Mouse (Mus musculus) gastrocnemius, postnatal 36 days (tissue): ENCODE measurements around the gene B230104I21Rik. TPM values are rescaled to one million over a fixed set of nuclear protein-coding genes. Genes with fewer than 3 reads are reported as not detected.

Experiments used
- DNase-seq, 2 experiments: peaks; one replicate each; pipeline ENCODE4 v3.0.0; 2022
- intact Hi-C: fragments of 180-260 bp; cut with DNase I; formaldehyde crosslinking; loops from one replicate; pipeline ENCODE4 v1.15.1; 2025
- total RNA-seq, 2 experiments: library from RNA; stranded (reverse); gene quantifications; 2 replicates each; pipeline ENCODE4 v1.2.3; 2021

Gene B230104I21Rik
- total RNA-seq, 2 experiments from 2014 or later: not detected

DNA sequence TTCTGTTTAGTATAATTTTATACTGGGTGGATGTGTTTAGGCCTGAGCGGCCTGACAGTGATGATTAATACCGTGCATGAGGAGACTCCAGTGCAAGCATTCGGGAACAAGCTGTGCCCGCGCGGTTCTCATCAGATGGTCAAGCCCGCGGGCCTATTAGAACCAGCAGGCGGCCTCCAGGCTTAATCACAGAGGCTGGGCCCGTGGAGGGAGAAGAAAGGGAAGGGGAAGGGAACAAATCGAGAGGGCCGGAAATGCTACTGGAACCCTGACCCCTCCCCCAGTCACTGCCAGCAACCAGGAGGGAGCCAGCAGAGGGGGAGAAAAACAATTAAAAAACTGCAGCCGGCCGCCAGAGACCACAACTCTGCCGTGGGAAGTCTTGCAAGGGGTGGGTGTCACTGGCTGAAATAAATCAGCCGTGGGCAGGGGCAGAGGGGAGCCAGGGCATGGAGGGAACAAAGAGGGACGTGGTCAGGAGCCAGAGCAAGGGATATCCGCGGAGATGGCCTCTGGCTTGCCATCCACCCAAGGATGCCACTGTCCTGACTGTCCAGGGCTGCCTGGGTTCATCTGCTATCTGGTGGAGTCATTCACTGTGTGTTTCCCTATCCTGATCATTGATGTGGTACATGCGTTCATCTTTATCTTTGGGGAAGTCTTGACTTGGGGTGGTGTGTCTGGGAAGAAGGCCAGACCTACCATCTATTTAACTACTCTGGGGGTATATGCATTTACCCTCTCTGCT is 54.6 kb downstream of the B230104I21Rik start:
- DNase-seq: no peak
- intact Hi-C loops: no loop called here

DNA sequence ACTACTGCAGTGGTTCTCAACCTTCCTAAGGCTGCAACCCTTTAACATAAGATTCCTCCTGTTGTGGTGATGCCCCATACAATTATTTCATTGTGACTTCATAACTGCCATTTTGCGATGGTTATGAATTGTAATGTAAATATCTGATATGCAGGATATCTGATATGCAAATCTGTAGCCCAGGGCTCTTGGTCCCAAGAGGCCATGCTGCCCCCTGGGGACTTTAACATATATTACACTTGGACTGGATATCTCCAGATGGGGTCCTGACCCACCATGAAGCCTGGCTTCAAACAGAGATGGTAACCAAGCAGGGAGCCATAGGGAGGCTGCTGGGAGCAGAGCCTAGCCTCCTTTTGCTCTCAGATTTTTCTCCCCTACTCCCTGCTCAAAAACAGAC is 56.7 kb downstream of the B230104I21Rik start:
- no peak for DNase-seq
- intact Hi-C loops: no loop called here

DNA sequence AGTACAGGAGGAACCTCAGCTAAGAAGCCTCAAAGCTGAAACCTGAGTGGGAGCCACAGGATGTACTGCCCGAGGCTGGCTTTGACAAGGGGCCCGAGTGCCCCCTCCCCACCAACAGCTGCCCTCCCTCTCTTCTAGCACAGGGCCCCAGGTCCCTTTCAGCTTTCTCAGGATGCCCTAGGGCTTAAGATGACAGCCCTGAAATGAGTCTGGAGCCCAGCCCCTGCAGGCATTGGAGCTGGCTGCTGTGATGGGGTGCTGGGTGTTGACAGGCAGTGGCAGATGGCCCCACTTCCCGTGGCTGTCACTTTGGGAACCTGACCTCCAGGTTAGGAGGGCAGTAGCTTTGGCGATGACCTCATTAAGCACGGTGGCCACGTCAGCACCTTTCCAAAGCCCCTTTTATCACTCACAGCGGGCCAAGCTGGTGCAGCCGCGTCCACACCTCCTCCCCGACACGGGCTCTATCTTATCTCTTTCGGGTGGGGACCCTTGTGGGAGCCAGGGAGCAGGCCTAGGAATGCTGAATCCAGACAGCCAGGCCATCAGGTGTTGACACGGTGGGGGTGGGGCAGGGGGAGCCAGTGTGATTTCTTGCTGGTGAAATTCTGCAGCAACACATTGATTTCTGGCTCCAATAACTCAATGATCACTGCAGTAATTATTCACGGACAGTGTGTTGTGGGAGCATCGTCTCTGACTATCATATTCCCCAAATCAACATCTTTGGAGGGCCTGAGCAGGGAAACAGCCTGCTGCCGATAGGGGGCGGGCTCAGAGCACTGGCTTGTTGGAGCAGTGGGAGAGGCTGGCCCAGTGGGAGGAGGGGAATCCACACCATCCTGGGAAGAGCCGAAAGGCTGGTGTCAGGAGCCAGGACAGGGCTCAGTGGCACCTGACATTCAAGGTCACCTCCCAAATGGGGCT is 57.5 kb downstream of the B230104I21Rik start:
- intact Hi-C loops: no loop called here
- DNase-seq: no peak

DNA sequence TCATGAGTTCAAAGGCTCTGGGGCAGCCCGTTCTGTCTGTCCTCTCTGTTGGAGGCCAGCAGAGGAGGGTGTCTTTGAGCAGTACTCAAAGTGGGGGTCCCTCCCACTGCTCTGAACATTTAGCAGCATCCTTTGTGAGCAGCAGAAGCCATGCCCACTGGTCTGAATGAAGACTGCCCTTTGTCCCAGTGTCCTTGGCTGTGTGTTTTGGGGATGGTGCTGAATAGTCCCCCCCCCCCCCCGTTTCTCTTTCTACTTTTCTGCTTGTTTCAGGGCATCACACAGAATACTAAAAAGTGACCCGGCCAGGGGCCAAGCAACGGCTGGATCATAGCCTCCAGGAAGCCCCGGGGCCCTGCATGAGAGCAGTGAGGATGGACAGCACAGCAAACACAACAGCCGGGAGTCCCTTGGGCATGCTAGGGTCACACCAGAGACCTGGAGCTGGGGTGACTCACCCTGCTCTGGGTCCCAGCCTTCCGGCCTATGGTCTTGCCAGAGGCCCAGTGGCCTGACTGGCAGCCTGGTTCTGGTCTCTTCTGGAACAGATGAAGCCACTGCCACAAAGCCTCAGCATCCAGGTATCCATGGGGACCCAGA is 58.3 kb downstream of the B230104I21Rik start:
- no peak for DNase-seq
- intact Hi-C loops: no loop called here

DNA sequence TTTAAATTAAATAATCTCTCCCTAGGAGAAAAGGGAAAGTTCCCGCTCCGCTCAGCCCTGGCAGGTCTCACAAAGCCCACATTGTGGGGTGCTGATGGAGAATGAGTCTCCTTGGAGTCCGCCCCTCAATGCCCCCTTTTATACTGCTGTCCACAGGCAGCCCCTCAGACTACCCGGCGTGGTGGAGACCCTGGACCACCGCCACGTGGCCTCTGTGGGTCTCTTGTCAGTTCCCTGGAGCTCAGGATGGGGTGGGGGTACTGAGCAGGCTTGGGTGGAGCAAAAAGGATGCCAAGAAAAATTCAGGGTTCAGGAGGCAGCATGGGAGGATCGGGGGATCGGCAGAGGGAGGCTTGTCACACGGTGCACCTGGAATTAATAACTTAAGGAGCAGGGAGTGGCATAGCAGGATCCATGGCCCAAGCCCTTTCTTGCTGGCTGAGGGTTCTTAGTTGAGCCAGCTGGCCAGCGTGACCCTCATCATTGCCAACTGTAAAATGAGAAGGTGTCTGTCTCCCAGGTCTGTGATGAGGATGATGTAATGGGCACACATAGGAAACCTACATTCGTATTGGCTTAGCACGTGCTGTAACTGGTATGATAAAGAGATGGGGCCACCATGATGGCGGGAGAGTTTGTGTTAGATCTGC is 60.9 kb downstream of the B230104I21Rik start:
- intact Hi-C loops: no loop called here
- no peak for DNase-seq

Other genes with a start within 250 kb of the B230104I21Rik start
- gene Trp73, start 195.9 kb upstream of the B230104I21Rik start, total RNA-seq: not detected
- gene Wrap73, start 193.8 kb upstream of the B230104I21Rik start, total RNA-seq: 1 to 10 TPM; 7.0 to 8.7 TPM
- gene Tprgl, start 175.5 kb upstream of the B230104I21Rik start, total RNA-seq: 10 to 100 TPM; 82.7 to 82.8 TPM
- under 1 TPM; 0.54 TPM for gene Megf6, start 165.4 kb upstream of the B230104I21Rik start, total RNA-seq
- under 1 TPM; 0.05 to 0.10 TPM for gene Arhgef16, start 34.5 kb upstream of the B230104I21Rik start, total RNA-seq